Mouse (Mus musculus) urinary bladder, postnatal 36 days (tissue): ENCODE results near the gene Fam98c.

ENCODE experiments used
- DNase-seq, 2 experiments: peaks; one replicate each; pipeline ENCODE4 v3.0.0; 2022; ENCODE audit warnings: low spot score in 2 of 2, mixed read lengths in 1 of 2

Gene Fam98c

DNA sequence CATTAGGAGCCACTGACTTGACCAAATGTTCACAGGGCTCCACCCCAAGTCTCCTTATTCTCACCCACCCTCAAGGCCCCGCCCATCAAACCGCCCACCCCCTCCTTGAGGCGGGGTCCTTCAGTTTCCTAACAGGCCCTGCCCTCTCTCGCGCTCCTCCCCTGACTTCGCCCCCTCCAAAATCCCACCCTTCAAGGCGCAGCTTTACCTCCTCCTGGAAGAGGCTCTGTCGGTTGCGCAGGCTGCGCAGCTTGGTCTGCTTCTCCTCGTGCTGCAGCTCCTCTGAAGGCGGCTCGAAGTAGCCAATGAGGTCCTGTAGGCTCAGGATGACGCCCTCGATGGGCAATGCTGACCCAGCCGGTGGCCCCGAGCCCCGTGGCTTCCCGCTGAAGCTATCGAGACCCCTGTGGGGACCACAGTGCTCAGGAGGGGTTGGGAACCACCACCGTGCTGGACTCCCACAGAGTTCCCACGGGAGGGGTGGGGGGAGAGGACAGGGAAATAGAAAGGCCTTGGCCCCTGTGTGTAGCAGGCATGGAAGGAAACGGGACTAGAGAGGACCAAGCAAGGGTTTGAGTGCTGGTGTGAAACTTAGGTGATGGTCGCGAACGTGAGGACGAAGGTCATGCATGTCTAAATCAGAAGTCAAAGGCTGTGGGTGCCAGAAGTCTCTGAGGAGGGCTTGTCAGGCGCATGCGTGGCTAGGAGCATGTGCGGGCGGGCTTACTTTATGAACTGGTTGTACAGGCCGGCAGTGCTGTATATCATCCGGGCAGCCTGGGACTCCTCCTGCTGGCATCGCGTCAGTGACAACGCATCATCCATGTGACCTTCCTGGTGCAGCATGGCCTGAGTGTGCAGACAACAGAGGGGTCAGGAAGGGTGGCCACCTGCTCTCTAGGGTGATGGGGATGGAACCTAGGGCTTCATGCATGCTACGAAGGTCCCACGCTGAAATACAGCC, 46.8 kb downstream of the Fam98c start:
- peak; percentile 45 to 70 for DNase-seq
